Mouse (Mus musculus): Measurements from ENCODE around the gene Etfb. TPM values are rescaled to one million over a fixed set of nuclear protein-coding genes. Genes with fewer than 3 reads are reported as not detected.
A peak's percentile ranks its signal among the peaks of the same experiment; 100 is the strongest.

The Etfb gene
- polyA plus RNA-seq, 1 experiment: 97.8 TPM

- no peak for DNase-seq (ENCODE audit: extremely low spot score in 1 of 2, low spot score in 1 of 2)
These were observed 3.9 kb downstream of the Etfb start for GRCm38 (mm10) chr7:43447801-43448200.

GRCm38 (mm10) chr7:43448246-43448645 lies 4.4 kb downstream of the Etfb start:
- DNase-seq (ENCODE audit: extremely low spot score in 1 of 2, low spot score in 1 of 2): no peak

GRCm38 (mm10) chr7:43449811-43450210 lies 5.9 kb downstream of the Etfb start:
- DNase-seq (ENCODE audit: extremely low spot score in 1 of 2, low spot score in 1 of 2): no peak

- no peak for DNase-seq (ENCODE audit: extremely low spot score in 1 of 2, low spot score in 1 of 2)
These were observed 7.8 kb downstream of the Etfb start for GRCm38 (mm10) chr7:43451726-43452125.

- no peak for DNase-seq (ENCODE audit: extremely low spot score in 1 of 2, low spot score in 1 of 2)
These were observed 8.7 kb downstream of the Etfb start for GRCm38 (mm10) chr7:43452609-43453008.

- DNase-seq (ENCODE audit: extremely low spot score in 1 of 2, low spot score in 1 of 2): no peak
These were observed 9.9 kb downstream of the Etfb start for GRCm38 (mm10) chr7:43453599-43454355.

GRCm38 (mm10) chr7:43454371-43454770 lies 10.5 kb downstream of the Etfb start:
- no peak for DNase-seq (ENCODE audit: extremely low spot score in 1 of 2, low spot score in 1 of 2)

GRCm38 (mm10) chr7:43462851-43463250 lies 19.0 kb downstream of the Etfb start, which contains the start of gene Vsig10l:
Vsig10l (plus strand) TSS chr7:43463151.
- no peak for DNase-seq (ENCODE audit: extremely low spot score in 1 of 2, low spot score in 1 of 2)

- DNase-seq (ENCODE audit: extremely low spot score in 1 of 2, low spot score in 1 of 2): no peak
These were observed 20.1 kb downstream of the Etfb start for GRCm38 (mm10) chr7:43463976-43464375.

- DNase-seq (ENCODE audit: extremely low spot score in 1 of 2, low spot score in 1 of 2): no peak
These were observed 21.0 kb downstream of the Etfb start for GRCm38 (mm10) chr7:43464864-43465343.

- DNase-seq (ENCODE audit: extremely low spot score in 1 of 2, low spot score in 1 of 2): peak; percentile 56 to 74
These were observed 21.6 kb downstream of the Etfb start for GRCm38 (mm10) chr7:43465344-43466098.

GRCm38 (mm10) chr7:43466099-43466694 lies 22.3 kb downstream of the Etfb start:
- peak; percentile 33 to 83 for DNase-seq (ENCODE audit: extremely low spot score in 1 of 2, low spot score in 1 of 2)

GRCm38 (mm10) chr7:43470373-43470772 lies 26.5 kb downstream of the Etfb start:
- DNase-seq (ENCODE audit: extremely low spot score in 1 of 2, low spot score in 1 of 2): peak in 1 of 2 experiments; percentile 50

GRCm38 (mm10) chr7:43475706-43476105 lies 31.8 kb downstream of the Etfb start:
- DNase-seq (ENCODE audit: extremely low spot score in 1 of 2, low spot score in 1 of 2): no peak

- DNase-seq (ENCODE audit: extremely low spot score in 1 of 2, low spot score in 1 of 2): no peak
These were observed 32.5 kb downstream of the Etfb start for GRCm38 (mm10) chr7:43476376-43476775.

GRCm38 (mm10) chr7:43481191-43481590 lies 37.3 kb downstream of the Etfb start:
- peak; percentile 82 for DNase-seq (ENCODE audit: extremely low spot score in 1 of 2, low spot score in 1 of 2)

- DNase-seq (ENCODE audit: extremely low spot score in 1 of 2, low spot score in 1 of 2): no peak
These were observed 38.3 kb downstream of the Etfb start for GRCm38 (mm10) chr7:43482090-43482716.

- no peak for DNase-seq (ENCODE audit: extremely low spot score in 1 of 2, low spot score in 1 of 2)
These were observed 39.4 kb downstream of the Etfb start for GRCm38 (mm10) chr7:43483236-43483635.

GRCm38 (mm10) chr7:43488646-43489045 lies 44.8 kb downstream of the Etfb start:
- DNase-seq (ENCODE audit: extremely low spot score in 1 of 2, low spot score in 1 of 2): peak in 1 of 2 experiments; percentile 65

GRCm38 (mm10) chr7:43489631-43490125 lies 45.8 kb downstream of the Etfb start, which contains the start of gene Iglon5:
Iglon5 (minus strand) TSS chr7:43490075.
- no peak for DNase-seq (ENCODE audit: extremely low spot score in 1 of 2, low spot score in 1 of 2)

All from frontal cortex, adult 2 months (tissue).